ENCODE assay signal across 8 mouse cellular contexts in genomic region chr13:54389971-54390564, GRCm38 (mm10). TPM values are rescaled to one million over a fixed set of nuclear protein-coding genes. Genes with fewer than 3 reads are reported as not detected.
DNase-seq lines count a peak whose midpoint lies in the region; ATAC-seq and TF ChIP-seq lines count a peak whose summit lies in the region.

No protein-coding gene starts in this region.

- no peaks in the 10 kb centered on the region for H3K9me3 ChIP-seq in kidney, embryonic 14.5 days (ENCODE audit: control insufficient read depth, low read length)
- no peaks in the 10 kb centered on the region for H3K9me3 ChIP-seq in hindbrain, postnatal 0 days (ENCODE audit: low read length)

- no peak overlapping the region for H3K9ac ChIP-seq in kidney, embryonic 14.5 days (ENCODE audit: low read depth, low read length)
- no peak overlapping the region for H3K9ac ChIP-seq in hindbrain, postnatal 0 days (replicated peaks; ENCODE audit: low read length)

- no peaks in the 10 kb centered on the region for H3K36me3 ChIP-seq in kidney, embryonic 14.5 days (ENCODE audit: control insufficient read depth, insufficient read depth, low read length)
- H3K36me3 ChIP-seq in hindbrain, postnatal 0 days (ENCODE audit: insufficient read depth, low read length), result no peaks in the 10 kb centered on the region

- H3K4me3 ChIP-seq in kidney, embryonic 14.5 days (ENCODE audit: low read length), result no peak overlapping the region
- no peak overlapping the region for H3K4me3 ChIP-seq in hindbrain, postnatal 0 days (ENCODE audit: low read length)

- 64% methylated on average over 8 of the region's 8 CpGs for WGBS in kidney, embryonic 14.5 days
- 16% methylated on average over 8 of the region's 8 CpGs for WGBS in hindbrain, postnatal 0 days

- H3K4me2 ChIP-seq in kidney, embryonic 14.5 days (replicated peaks; ENCODE audit: low read depth, low read length), result no peak overlapping the region
- H3K4me2 ChIP-seq in hindbrain, postnatal 0 days (ENCODE audit: low read depth, low read length), result no peak overlapping the region

- peak; percentile 40 for DNase-seq in kidney, adult 9 months
- peak; percentile 84 for DNase-seq in Muller cell, postnatal 12 days (ENCODE audit: inconsistent ontology term)
- peak; percentile 68 to 69 for DNase-seq in cerebellum, adult 18-20 months
- DNase-seq in hindbrain, postnatal 0 days (ENCODE audit: low spot score), result peak; percentile 90
- DNase-seq in yolk sac, embryonic 10.5 days (ENCODE audit: low spot score), result no peak
- no peak for DNase-seq in thymus, postnatal 25 days
- DNase-seq in urinary bladder, adult 2 months (ENCODE audit: low spot score), result no peak

- H3K27me3 ChIP-seq in kidney, embryonic 14.5 days (ENCODE audit: control insufficient read depth, insufficient read depth, low read length), result no peaks in the 10 kb centered on the region
- no peaks in the 10 kb centered on the region for H3K27me3 ChIP-seq in hindbrain, postnatal 0 days (ENCODE audit: insufficient read depth, low read length)

- no peak for TF ChIP-seq CTCF in hindbrain, postnatal 0 days (IDR thresholded peaks at IDR 0.05; ENCODE audit: low read depth)

- no peak overlapping the region for H3K27ac ChIP-seq in kidney, embryonic 14.5 days (ENCODE audit: low read depth, low read length)
- peak overlapping the region; percentile 67 for H3K27ac ChIP-seq in hindbrain, postnatal 0 days

- ATAC-seq in kidney, embryonic 14.5 days (ENCODE audit: low FRiP score, low TSS enrichment), result no peak
- peak; percentile 68 for ATAC-seq in hindbrain, postnatal 0 days

- 0 out of 2 replicates have a peak, but pooled peaks cover 3% of the 10 kb centered on the region for H3K4me1 ChIP-seq in kidney, embryonic 14.5 days (ENCODE audit: control insufficient read depth, insufficient read depth, low read length)
- H3K4me1 ChIP-seq in hindbrain, postnatal 0 days (ENCODE audit: insufficient read depth, low read length), result peaks cover 12% of the 10 kb centered on the region

RNA-seq across cellular contexts. Expression of gene Cplx2, which starts 18.9 kb away (rescaled TPM):
- polyA plus RNA-seq in kidney, embryonic 14.5 days (2014; fragmentation: Nextera tagmentation; extraction: Ambion mirVana), result 4.5 and 6.4 TPM in 2 replicates
- total RNA-seq in hindbrain, postnatal 0 days (2014; rRNA removed), result 118 and 120 TPM in 2 replicates
- 46.2 and 47.4 TPM in 2 replicates for polyA plus RNA-seq in hindbrain, postnatal 0 days (2015; fragmentation: Nextera tagmentation; extraction: Ambion mirVana)
- 5.7 and 10.5 TPM in 2 replicates for polyA plus RNA-seq in urinary bladder, adult 2 months (2012; rRNA removed)

Comparison
In these comparisons a context has a peak if more than half of its experiments do, and no peak if none do; other contexts are left out.
1. DNase-seq: peak in kidney, adult 9 months (single experiment), Muller cell, postnatal 12 days (single experiment), cerebellum, adult 18-20 months (2 of 2) and hindbrain, postnatal 0 days (single experiment); none in yolk sac, embryonic 10.5 days (single experiment), thymus, postnatal 25 days (single experiment) and urinary bladder, adult 2 months (single experiment).